Mouse (Mus musculus): ENCODE data around the gene Gm8082. TPM values are rescaled to one million over a fixed set of nuclear protein-coding genes. Genes with fewer than 3 reads are reported as not detected.

Gm8082 gene
- polyA plus RNA-seq (2017; shearing (Covaris generic)) = not detected

DNA sequence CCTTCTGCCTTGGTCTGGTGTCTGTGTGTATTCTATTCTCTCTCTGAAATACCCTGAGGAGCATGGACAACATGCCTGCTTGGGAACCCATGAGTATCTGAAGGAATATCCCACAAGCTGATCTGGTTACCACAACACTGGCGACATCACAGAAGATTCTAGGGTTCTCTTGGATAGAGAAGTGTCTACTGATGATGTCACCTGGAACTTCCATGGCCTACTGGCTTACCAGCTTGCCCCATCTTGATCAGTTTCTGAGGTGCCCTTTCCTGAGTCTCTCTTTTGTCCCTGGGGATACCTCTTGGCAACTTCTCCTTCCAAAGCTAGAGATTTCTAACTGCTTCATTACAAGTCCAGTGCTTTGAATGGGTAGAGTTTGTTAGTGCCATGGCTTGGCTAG is at the start of gene Gm8082:
Gene Gm8082 (minus strand): TSS at position 101 of the 400 bp plus-strand sequence.

DNA sequence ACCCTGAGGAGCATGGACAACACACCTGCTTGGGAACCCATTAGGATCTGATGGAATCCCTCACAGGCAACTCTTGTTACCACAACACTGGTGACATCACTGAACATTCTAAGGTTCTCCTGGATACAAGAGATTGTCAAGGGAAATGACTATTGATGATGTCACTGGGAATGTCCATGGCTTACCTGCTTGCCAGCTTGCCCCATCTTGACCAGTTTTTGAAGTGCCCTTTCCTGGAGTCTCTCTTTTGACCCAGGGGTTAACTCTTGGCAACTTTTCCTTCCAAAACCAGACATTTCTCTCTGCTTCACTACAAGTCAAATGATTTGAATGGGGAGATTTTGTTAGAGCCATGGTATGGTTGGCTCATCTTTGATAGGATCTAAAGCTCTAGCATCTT is 22.1 kb upstream of the Gm8082 start, which contains the start of gene Gm10376:
Gene Gm10376 (minus strand): TSS at position 101 of the 400 bp plus-strand sequence.

Other genes with a start within 250 kb of the Gm8082 start
- gene Gm3015, start 224.8 kb downstream of the Gm8082 start, polyA plus RNA-seq (2017; shearing (Covaris generic)) = not detected
- not detected for gene Gm10377, start 195.6 kb downstream of the Gm8082 start, polyA plus RNA-seq (2017; shearing (Covaris generic))
- gene Gm21977, start 140.1 kb downstream of the Gm8082 start, polyA plus RNA-seq (2017; shearing (Covaris generic)) = not detected
- gene Gm10376, start 22.0 kb upstream of the Gm8082 start, polyA plus RNA-seq (2017; shearing (Covaris generic)) = not detected
- under 1 TPM in 1 of 2 experiments, not detected in 1; 0.27 TPM for gene Gm8094, start 83.0 kb upstream of the Gm8082 start, polyA plus RNA-seq (2017; shearing (Covaris generic))
- not detected for gene Gm8104, start 107.0 kb upstream of the Gm8082 start, polyA plus RNA-seq (2017; shearing (Covaris generic))
- not detected for gene Gm7233, start 186.2 kb upstream of the Gm8082 start, polyA plus RNA-seq (2017; shearing (Covaris generic))
- gene Gm8122, start 241.7 kb upstream of the Gm8082 start, polyA plus RNA-seq (2017; shearing (Covaris generic)) = not detected